Mouse (Mus musculus): ENCODE measurements at regions not wholly inside any gene's neighbourhood (a gene's known extent, or its start where the extent isn't known, plus 50 kb on each side); places are given as distances from the start of the nearest gene placed in this dataset.
A peak's percentile ranks its signal among the peaks of the same experiment; 100 is the strongest.
"Not testable (repeated sequence)": the region's sequence is repeated elsewhere in the genome, so short reads cannot be mapped to it uniquely, and the experiment has no call there.

DNA sequence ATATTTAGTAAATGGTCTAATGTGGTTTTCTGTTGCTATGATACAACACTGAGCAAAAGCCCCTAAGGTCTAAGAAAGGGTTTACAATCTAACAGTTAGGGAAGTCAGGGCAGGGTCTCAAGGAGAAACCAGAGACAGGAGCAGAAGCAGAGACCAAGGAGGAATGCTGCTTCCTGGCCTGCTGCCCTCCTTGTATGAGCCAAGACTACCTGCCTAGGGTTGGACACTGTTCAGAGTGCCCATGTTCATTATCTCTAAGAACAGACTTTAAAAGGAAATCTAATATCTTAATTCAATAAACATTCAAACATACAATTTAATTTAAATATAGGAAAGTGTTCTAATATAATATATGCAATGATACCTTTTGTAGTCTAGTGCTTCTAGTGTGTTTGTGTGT, 63.0 kb upstream of the Tmem106b start:
- DNase-seq (ENCODE audit: low read depth, low spot score), result no peak

DNA sequence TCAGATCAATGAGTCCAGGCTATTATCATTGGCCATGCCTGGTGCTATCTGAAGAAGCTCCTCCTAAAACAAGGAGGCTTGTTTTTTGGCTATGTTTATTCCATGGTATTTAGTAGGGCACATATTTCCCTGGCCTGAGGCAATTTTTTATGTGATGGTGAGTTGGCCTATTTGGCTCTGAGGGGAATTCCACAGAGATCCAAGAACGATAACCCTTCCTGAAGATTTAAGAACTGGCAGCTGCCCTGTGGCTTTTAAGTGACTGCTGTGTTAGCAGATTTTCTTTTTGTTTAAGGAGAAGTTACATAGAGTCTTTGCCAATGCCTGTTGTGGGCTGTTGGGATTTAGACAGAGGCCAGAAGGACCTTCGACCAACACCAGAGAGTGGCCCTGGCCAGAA, 74.9 kb upstream of the Tmem106b start:
- no peak for DNase-seq (ENCODE audit: low read depth, low spot score)
- WGBS, result 70% methylated on average over 2 of the region's 2 CpGs

DNA sequence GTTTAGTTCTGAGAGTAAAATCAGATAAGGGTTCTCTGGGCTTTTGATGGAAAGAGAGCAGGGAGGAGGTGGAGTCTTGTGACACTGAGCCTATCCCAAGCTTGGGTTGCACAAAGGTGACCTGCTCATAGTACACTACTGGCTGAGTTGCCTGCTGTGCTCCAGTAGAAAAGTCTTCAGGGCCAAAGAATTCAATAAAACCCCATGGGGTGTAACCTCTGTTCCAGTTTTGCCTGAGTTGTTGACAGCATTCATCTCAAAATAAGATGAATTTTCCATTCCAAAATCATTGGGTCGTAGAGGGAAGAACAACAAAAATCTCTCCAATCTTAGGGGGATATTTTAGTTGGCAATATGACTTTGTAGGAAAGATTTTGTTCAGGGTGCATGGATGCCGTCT, 75.8 kb upstream of the Tmem106b start:
- 77% methylated on average over 2 of the region's 2 CpGs for WGBS
- no peak for DNase-seq (ENCODE audit: low read depth, low spot score)

DNA sequence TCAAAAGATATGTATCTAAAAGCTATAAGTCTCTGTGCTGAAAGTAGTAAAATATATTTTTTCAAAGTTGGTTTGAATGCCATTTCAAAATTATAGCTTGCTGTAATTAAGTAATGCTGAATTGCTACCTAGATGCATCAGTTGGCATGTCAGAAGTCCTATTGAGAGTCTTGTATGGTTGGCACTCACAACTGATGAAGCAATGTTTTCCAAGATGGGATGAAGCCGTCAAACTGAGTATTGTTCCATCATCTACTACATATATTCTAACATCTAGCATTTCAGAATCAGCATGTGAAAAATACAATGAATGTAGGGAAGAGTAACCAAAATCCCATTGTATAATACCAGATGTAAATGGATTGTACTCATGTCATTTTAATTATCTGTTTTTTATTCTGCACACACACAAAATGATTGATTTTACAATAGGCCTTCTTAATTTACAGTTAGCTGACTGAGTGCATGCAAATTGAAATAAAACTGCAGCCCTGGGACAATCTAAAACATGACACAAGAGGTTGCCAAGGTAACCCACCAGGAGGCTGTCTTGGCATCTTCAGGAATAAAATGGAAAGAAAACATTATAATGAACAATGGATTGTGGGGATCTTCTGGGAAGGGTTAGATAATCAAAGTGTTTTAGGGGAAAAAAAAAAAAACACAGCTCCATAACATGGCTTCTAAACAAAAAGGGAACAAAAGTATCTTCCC, 92.2 kb upstream of the Tmem106b start:
- DNase-seq (ENCODE audit: low read depth, low spot score), result no peak
- WGBS, result 86% methylated on average over 1 of the region's 1 CpGs

DNA sequence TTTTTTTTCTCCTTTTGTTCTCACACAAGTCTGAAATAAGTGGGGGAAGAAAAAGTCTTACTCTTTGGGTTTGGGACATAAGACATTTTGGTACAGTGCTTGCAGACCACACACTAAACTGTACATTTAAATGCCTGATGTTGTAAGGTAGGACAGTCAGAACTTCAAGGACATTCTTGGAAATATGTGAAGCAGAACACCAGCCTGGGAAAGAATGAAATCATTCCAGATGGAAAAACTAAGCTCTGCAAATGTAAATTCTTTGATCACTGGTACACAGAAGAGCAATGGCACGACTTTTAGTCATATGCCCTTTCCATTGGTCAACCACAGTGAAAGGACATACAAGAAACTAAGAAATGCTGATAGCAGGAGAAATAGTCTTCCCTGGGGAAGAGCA, 98.0 kb upstream of the Tmem106b start:
- DNase-seq (ENCODE audit: low read depth, low spot score), result no peak
- 36% methylated on average over 1 of the region's 1 CpGs for WGBS

DNA sequence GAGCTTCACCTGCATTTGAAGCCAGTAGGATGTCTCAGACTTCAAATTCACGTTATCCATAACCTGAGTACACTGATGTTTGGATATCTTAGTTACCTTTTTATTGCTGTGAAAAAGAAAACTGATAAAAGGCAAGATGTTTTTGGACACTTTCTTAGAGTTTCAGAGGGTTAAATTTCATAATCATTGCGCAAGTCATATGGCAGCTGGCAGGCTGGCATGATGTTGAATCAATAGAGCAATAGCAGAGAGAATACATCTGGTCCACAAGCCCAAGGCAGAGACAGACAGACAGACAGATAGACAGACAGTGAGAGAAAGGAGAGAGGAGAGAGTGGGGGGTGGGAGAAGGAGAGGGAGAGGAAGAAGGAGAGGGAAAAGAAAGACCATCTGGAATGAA, 102.3 kb upstream of the Tmem106b start:
- WGBS, result 60% methylated on average over 2 of the region's 2 CpGs
- DNase-seq (ENCODE audit: low read depth, low spot score), result no peak

DNA sequence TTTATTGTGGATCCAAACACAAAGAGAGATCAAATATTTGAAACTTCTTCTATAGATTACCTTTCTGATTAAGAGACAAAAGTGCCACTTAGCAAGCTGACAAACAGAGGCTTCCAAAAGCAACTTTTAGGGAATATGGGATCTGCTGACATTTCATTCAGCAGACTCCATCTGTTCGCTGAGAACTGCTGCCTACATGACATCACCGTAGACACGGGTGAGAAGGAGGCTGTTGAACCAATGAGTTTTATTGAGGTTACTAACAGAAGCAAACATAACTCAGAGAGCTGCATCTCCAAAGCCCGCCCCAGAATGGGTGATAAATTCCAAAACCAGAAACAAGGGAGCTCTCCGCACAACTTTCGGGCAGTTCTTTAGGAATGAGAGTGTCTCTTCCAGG, 111.8 kb upstream of the Tmem106b start:
- 23% methylated on average over 6 of the region's 6 CpGs for WGBS
- DNase-seq (ENCODE audit: low read depth, low spot score), result no peak

DNA sequence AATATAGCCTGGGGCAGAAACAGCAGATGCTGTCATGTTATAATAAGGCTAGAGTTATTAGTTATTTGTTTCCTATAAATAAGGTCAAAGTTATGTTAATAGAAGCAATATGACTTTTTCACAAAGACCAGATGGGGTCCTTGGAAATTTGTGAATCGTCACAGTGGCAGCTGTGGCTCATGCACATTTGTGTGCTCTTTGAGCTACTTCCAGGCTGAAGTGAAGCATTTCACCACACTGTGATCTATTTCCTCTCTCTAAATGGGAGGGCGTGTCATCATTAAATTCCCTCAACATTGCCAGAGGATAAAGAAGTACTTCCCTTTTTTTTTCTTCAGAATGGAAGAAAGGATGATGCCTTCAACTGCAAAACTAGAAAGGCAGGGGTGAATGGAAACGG, 157.9 kb upstream of the Tmem106b start:
- no peak for DNase-seq (ENCODE audit: low read depth, low spot score)

DNA sequence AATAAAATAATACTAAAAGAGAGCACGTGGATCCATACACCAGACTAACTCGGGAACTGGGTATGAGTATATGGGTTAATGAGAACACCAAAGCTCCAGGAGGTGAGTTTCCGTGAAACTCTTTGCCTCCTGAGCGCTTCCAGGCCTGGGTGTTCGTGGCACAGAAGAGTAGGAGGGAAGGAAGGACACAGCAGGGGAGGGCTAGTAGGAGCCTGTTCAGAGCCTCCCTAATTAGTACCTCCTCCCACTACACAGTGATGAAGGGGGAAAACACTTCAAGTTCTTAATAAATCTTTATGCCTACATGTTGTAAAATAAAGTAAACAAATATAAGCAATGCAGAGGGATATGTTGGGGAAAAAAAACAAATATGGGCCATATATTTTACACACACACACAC, 143.7 kb upstream of the Thsd7a start:
- 74% methylated on average over 5 of the region's 5 CpGs for WGBS
- no peak for DNase-seq (ENCODE audit: low read depth, low spot score)

More for the DNA sequence above, 157.9 kb upstream of the Tmem106b start:
- WGBS, result 59% methylated on average over 3 of the region's 3 CpGs

DNA sequence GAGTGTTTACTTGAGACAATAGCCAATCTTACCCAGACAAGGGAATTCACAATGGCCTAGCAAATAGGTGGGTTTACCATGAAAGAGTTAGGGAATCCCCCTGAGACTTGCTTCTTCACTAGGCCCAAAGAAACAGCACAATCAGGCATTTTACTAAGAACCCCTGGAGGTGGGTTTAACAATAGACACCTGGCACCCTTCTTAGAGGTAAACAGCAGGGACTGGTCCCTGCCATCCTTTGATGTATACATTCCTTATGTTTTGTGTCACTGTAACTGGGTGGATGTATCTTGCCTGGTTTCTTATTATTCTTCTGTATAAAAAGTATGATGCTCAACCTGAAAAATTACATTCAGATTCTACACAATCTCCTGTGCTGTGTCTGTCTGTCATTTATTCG, 127.7 kb upstream of the Thsd7a start:
- WGBS, result 78% methylated on average over 1 of the region's 1 CpGs
- DNase-seq (ENCODE audit: low read depth, low spot score), result not testable (repeated sequence)

DNA sequence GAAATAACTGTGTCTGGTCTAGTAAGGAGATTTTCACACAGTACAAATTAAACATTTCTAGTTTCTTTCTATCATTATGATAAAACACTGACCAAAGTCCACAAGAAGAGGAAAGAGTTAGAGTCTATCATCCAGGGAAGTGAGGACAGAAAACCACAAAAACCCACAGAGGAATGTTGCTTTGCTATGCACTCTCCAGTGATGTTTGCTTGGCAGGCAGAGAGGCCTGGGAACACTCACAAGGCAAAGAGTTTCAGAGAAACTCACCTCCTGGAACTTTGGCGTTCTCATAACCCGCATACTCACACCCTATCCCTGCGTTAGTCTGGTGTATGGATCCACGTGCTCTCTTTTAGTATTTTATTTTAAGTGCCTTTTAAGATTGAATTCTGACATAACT, 127.2 kb upstream of the Thsd7a start:
- WGBS, result 60% methylated on average over 4 of the region's 4 CpGs
- no peak for DNase-seq (ENCODE audit: low read depth, low spot score)

DNA sequence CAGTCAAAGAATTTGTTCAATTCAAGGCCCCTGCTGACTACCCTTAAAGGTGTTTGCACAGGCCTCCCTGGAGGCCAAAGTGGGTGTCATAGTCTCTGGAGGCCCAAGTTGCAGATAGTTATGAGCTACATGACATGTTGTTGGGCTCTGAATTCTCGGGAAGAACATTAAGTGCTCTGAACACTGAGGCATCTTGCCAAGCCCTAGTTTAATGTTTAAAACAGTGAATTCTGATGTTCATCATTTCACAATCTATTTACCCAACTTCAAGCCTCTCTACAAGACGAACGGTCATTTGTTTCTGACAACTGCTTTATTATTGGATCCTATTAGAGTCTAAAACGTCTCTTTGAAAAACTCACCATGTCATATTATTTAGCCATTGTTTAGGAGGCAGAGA, 119.0 kb upstream of the Thsd7a start:
- 42% methylated on average over 4 of the region's 4 CpGs for WGBS

DNA sequence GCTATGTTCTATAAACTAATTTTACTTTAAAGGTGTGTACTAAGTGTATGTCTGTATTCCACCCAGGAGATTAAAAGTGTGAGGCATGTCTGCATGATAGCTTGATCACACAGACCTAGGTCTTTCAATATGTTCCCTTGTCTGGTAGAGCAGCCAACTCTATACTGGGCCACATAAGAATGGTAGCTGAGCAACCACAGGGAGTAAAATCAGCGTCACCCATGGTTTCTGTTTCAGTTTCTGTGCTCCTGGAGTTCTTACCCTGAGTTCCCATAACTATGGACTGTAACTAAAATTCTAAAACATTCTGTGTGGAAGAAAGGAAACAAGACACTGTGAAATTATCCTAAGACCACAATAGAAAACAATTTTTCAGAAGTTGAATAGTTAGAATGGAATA, 102.8 kb upstream of the Thsd7a start:
- WGBS, result 82% methylated on average over 1 of the region's 1 CpGs
- DNase-seq (ENCODE audit: low read depth, low spot score), result no peak

More for the DNA sequence above, 119.0 kb upstream of the Thsd7a start:
- DNase-seq (ENCODE audit: low read depth, low spot score), result no peak

DNA sequence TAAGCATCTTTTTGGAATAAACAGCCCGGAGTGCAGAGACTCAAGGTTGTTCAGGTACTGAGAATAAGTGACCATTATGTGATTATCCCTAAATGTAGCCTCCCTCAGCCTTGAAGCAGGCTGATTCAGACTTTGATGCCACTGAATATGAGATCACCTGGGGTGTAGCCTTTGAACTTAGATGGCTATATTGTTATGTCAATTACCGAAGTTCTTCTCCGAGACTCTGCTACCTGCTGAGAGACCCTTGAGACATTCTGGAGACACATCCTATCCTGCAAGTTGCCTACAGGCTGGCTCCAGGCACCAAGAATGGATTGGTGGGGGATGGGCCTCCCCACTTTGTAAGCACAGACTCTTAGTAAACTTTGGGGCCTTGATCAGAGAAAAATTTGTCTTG, 85.9 kb upstream of the Thsd7a start:
- not testable (repeated sequence) for DNase-seq (ENCODE audit: low read depth, low spot score)
- WGBS, result 85% methylated on average over 3 of the region's 3 CpGs

DNA sequence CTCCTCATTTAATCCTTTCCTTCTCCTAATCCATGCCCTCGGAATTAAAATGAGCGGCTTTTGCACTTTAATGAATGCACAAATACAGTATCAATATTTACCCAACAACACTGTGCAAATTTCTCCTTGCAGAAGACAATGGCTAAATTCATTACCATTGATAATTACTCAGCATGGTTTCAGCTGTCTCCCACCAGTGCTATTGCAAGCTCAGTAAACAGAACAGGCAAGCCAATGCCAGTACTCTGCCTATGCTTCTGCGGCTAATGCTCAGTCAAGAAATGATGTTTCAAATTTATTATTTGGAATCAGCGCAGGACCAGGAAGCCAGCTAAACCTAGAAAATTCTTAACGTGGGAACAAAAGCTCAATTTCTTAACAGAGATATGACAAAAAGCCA, 84.1 kb upstream of the Thsd7a start:
- WGBS, result 54% methylated on average over 5 of the region's 5 CpGs
- no peak for DNase-seq (ENCODE audit: low read depth, low spot score)

DNA sequence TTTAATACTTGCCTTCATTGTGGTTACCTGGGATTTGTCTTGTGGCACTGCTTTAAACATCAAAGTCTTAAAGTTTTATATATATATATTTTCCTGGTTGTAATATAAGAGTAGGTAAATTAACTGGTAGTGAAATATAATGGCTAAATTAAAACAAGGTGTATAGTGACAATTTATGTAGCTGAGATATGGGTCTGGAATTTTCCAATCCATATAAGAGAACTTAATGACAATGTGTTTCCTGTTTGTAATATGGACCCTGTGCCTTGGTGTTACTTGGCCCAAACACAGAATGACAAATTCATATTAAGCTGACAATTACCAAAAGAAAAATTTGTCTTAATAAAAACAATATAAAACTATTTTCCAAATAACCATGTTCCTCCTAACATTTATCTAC, 82.7 kb upstream of the Thsd7a start:
- no peak for DNase-seq (ENCODE audit: low read depth, low spot score)

DNA sequence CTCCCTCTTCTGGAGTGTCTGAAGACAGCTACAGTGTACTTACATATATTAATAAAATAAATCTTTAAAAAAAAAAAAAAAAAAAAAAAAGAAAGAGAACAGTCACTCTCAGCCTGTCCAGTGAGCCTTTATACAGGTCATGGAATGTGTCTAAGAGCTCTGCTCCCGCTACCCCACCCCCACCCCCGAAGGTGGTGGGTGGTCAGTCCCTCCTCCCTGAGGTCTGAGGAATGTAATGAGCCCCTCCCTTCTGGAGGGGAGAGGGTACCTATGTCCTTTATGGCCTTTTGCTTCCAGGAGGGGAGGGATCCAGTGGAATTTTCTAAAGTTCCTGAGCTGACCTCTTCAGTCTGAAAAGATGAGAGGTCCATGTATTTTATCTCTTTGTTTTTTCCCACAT, 82.3 kb upstream of the Thsd7a start:
- no peak for DNase-seq (ENCODE audit: low read depth, low spot score)
- WGBS, result 56% methylated on average over 2 of the region's 2 CpGs

DNA sequence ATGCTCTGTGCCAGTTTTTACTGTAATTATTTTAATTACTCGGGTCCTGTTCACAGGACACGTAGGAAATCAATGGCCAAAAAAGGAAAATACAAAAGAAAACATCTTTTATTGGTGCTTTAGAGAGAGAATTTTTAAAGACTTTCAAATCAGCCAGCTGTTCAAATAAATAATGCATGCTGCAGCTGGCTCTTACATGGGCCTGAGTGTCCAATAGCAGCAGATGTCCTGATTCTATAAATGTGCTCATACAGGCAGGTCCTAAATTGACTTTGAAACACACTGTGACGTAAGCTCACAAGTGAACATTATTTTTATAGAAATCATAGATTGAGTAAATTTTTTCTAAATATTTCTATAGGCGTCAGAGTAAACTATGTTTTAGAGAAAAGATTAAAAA, 78.5 kb upstream of the Thsd7a start:
- 37% methylated on average over 4 of the region's 4 CpGs for WGBS

DNA sequence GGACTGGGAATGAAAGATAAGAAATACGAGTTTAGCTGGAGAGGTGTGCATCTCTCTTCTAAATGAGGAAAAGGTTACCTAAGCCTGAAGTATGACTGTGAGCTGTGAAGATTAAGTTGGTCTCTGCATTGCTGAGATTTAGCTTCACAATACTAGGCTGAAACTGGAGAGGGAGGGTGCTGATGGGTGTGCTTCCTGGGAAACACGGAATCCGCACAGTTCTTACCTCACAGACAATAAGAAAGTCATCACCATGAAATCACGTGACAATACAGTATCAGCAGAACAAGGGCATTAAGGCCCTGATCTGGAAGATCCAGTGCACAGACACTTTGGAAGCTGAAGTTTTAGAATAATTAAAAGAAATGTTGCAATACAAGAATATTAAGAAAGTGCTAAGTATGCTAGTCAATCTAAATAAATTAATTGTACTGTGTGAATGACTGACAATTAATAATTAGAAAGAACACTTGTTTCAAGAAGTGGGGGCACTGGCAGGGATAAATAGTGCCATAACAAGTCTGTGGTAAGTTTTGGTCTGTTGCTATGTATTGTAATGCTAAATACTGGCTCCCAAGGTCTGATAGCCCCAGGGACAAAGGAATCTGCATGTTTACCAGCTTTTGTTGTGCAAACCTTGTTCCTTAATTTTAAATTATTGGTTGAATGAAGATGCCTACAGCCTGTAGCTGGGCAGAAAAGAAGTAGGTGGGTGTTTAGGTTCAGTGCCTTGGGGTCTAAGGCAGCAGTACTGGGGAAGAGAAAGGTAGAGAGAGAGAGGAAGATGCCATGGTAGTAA, 66.0 kb upstream of the Thsd7a start:
- 91% methylated on average over 4 of the region's 4 CpGs for WGBS
- DNase-seq (ENCODE audit: low read depth, low spot score), result no peak

More for the DNA sequence above, 78.5 kb upstream of the Thsd7a start:
- DNase-seq (ENCODE audit: low read depth, low spot score), result no peak

DNA sequence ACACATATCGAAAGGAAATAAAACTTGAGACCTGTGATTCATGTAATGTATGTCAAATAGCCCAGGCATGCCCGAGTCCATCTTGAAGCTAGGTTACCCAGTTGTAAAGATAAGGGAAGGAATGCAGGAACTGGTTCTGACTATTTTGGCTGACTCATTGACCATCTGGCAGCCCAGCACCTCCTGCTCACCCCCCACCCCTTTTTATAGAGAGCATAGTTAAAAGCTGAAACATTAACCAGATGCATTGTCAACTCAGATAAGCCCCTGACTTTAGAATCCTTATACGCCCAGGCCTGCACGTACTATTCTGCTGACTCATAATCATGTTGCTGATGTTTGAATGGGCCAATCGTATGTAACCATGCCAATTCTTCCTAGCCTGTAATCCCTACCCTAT, 64.6 kb upstream of the Thsd7a start:
- 20% methylated on average over 5 of the region's 5 CpGs for WGBS

DNA sequence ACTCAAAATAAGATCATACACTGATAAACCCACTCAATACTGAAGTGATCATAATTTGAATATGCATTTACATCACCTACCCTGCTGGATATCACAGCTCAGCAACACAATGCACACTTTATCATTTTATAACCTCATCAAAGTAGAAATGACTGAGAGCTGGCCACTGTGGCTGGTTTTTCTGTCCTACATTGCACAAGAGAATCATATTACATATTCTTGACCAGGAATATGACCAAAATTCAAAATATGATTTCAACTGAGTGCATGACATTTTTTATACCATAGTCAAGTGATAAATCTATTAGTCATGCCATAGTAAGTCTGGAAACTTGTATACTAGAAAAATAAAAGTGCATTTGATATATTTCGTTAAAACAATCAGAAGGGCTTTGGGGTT, 63.3 kb upstream of the Thsd7a start:
- WGBS, result 82% methylated on average over 1 of the region's 1 CpGs
- no peak for DNase-seq (ENCODE audit: low read depth, low spot score)

More for the DNA sequence above, 64.6 kb upstream of the Thsd7a start:
- DNase-seq (ENCODE audit: low read depth, low spot score), result peak; percentile 63

Measured in large intestine, adult 2 months (tissue).